In the genomic region with DNA sequence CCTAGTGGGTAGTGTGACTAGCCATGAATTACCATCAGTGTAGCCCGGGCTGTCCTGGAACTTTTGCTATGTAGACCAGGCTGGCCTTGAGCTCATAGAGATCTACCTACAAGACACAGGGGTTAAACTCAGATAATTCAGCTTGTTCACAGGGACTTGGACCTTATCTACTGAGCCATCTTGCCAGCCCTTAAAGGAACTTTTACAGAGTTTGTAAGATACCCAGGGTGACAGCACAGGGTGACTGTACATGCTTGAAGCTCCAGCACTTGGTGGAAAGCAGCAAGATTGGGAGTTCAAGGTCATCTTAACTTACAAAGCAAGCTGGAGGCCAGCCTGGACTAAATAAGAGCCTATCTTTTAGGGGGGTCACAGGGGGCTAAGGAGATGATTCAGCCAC, we compare ENCODE assay signal across 18 mouse cellular contexts.
"Had no signal": no experiment of that assay in that cellular context is flagged by ENCODE, and none has a peak within 500 bp of the region (broad histone marks: within the 10 kb centered on the region; RNA-seq: fewer than 3 reads in every experiment).

No protein-coding gene starts in this region.

- DNase-seq: kidney, adult 8-10 months; kidney, postnatal 14 days; kidney, postnatal 4 days; lung, embryonic 14.5 days; right cerebral cortex, adult 18-20 months; right cerebral cortex, postnatal 14 days; right cerebral cortex, postnatal 4 days; thymus, postnatal 25 days had no signal

- H3K9me3 ChIP-seq: limb, embryonic 10.5 days; limb, embryonic 13.5 days; megakaryocyte, embryonic 14.5 days; midbrain, embryonic 15.5 days; neural tube, embryonic 12.5 days; neural tube, embryonic 15.5 days had no signal

- H3K4me2 ChIP-seq: limb, embryonic 13.5 days; lung, embryonic 14.5 days; midbrain, embryonic 15.5 days; neural tube, embryonic 12.5 days; neural tube, embryonic 15.5 days had no signal

- H3K27me3 ChIP-seq: limb, embryonic 13.5 days; megakaryocyte, embryonic 14.5 days; midbrain, embryonic 15.5 days; neural tube, embryonic 12.5 days; neural tube, embryonic 15.5 days had no signal

- H3K9ac ChIP-seq: limb, embryonic 13.5 days; lung, embryonic 14.5 days; midbrain, embryonic 15.5 days; neural tube, embryonic 12.5 days; neural tube, embryonic 15.5 days had no signal

- H3K27ac ChIP-seq: limb, embryonic 13.5 days; macrophage; midbrain, embryonic 10.5 days; midbrain, embryonic 15.5 days; neural tube, embryonic 12.5 days; neural tube, embryonic 15.5 days had no signal

- H3K4me3 ChIP-seq: limb, embryonic 10.5 days; limb, embryonic 13.5 days; megakaryocyte, embryonic 14.5 days; midbrain, embryonic 10.5 days; midbrain, embryonic 15.5 days; neural tube, embryonic 12.5 days; neural tube, embryonic 15.5 days had no signal

- ATAC-seq: intestine, postnatal 0 days; lung, postnatal 0 days; midbrain, embryonic 15.5 days had no signal
